Mouse (Mus musculus): Measurements from ENCODE around the gene Ugt1a10.
"Not testable (repeated sequence)": the region's sequence is repeated elsewhere in the genome, so short reads cannot be mapped to it uniquely, and the experiment has no call there.

GRCm38 (mm10) chr1:88047408-88047807, 7.8 kb upstream of the Ugt1a10 start:
- TF ChIP-seq POLR2A (IDR thresholded peaks at IDR 0.05; ENCODE audit: borderline replicate concordance, control insufficient read depth, low read depth, low read length); CTCF (IDR thresholded peaks at IDR 0.05; ENCODE audit: control insufficient read depth, insufficient read depth, low read length): not testable (repeated sequence)

Measured in bone marrow, adult 2 months (tissue).